Mouse (Mus musculus): ENCODE measurements around the gene Slc15a4.

The Slc15a4 gene

GRCm38 (mm10) chr5:127632167-127633145 lies at the start of gene Slc15a4, which contains the start of gene Glt1d1:
Gene Slc15a4 (minus strand): TSS chr5:127632897.
Gene Glt1d1 (plus strand): TSS chr5:127632262.
- DNase-seq (ENCODE audit: inconsistent age in 2 of 2, low spot score in 1 of 2) = peak in 1 of 2 experiments; percentile 31

GRCm38 (mm10) chr5:127678501-127678900 lies 45.8 kb upstream of the Slc15a4 start:
- no peak for DNase-seq (ENCODE audit: inconsistent age in 2 of 2, low spot score in 1 of 2)

GRCm38 (mm10) chr5:127677561-127677960 lies 44.9 kb upstream of the Slc15a4 start:
- no peak for DNase-seq (ENCODE audit: inconsistent age in 2 of 2, low spot score in 1 of 2)

- DNase-seq (ENCODE audit: inconsistent age in 2 of 2, low spot score in 1 of 2) = no peak
Measured at GRCm38 (mm10) chr5:127673913-127674312, 41.2 kb upstream of the Slc15a4 start.

- no peak for DNase-seq (ENCODE audit: inconsistent age in 2 of 2, low spot score in 1 of 2)
Measured at GRCm38 (mm10) chr5:127660979-127661378, 28.3 kb upstream of the Slc15a4 start.

- no peak for DNase-seq (ENCODE audit: inconsistent age in 2 of 2, low spot score in 1 of 2)
Measured at GRCm38 (mm10) chr5:127660267-127660666, 27.6 kb upstream of the Slc15a4 start.

- DNase-seq (ENCODE audit: inconsistent age in 2 of 2, low spot score in 1 of 2) = no peak
Measured at GRCm38 (mm10) chr5:127659312-127659711, 26.6 kb upstream of the Slc15a4 start.

- no peak for DNase-seq (ENCODE audit: inconsistent age in 2 of 2, low spot score in 1 of 2)
Measured at GRCm38 (mm10) chr5:127658257-127658656, 25.6 kb upstream of the Slc15a4 start.

GRCm38 (mm10) chr5:127649077-127649476 lies 16.4 kb upstream of the Slc15a4 start:
- DNase-seq (ENCODE audit: inconsistent age in 2 of 2, low spot score in 1 of 2) = peak in 1 of 2 experiments; percentile 36

GRCm38 (mm10) chr5:127648046-127648445 lies 15.3 kb upstream of the Slc15a4 start:
- peak in 1 of 2 experiments; percentile 44 for DNase-seq (ENCODE audit: inconsistent age in 2 of 2, low spot score in 1 of 2)

- no peak for DNase-seq (ENCODE audit: inconsistent age in 2 of 2, low spot score in 1 of 2)
Measured at GRCm38 (mm10) chr5:127641185-127641958, 8.7 kb upstream of the Slc15a4 start.

GRCm38 (mm10) chr5:127640359-127640758 lies 7.7 kb upstream of the Slc15a4 start:
- DNase-seq (ENCODE audit: inconsistent age in 2 of 2, low spot score in 1 of 2) = no peak

- no peak for DNase-seq (ENCODE audit: inconsistent age in 2 of 2, low spot score in 1 of 2)
Measured at GRCm38 (mm10) chr5:127639635-127640034, 6.9 kb upstream of the Slc15a4 start.

- DNase-seq (ENCODE audit: inconsistent age in 2 of 2, low spot score in 1 of 2) = no peak
Measured at GRCm38 (mm10) chr5:127639067-127639605, 6.4 kb upstream of the Slc15a4 start.

- DNase-seq (ENCODE audit: inconsistent age in 2 of 2, low spot score in 1 of 2) = no peak
Measured at GRCm38 (mm10) chr5:127638177-127638576, 5.5 kb upstream of the Slc15a4 start.

GRCm38 (mm10) chr5:127637622-127638021 lies 4.9 kb upstream of the Slc15a4 start:
- DNase-seq (ENCODE audit: inconsistent age in 2 of 2, low spot score in 1 of 2) = no peak

GRCm38 (mm10) chr5:127633666-127634065 lies 969 bp upstream of the Slc15a4 start:
- DNase-seq (ENCODE audit: inconsistent age in 2 of 2, low spot score in 1 of 2) = no peak

GRCm38 (mm10) chr5:127633188-127633587 lies 491 bp upstream of the Slc15a4 start:
- no peak for DNase-seq (ENCODE audit: inconsistent age in 2 of 2, low spot score in 1 of 2)

GRCm38 (mm10) chr5:127631671-127632070 lies 1.0 kb downstream of the Slc15a4 start:
- no peak for DNase-seq (ENCODE audit: inconsistent age in 2 of 2, low spot score in 1 of 2)

- no peak for DNase-seq (ENCODE audit: inconsistent age in 2 of 2, low spot score in 1 of 2)
Measured at GRCm38 (mm10) chr5:127627242-127627641, 5.5 kb downstream of the Slc15a4 start.
